In the genomic region with DNA sequence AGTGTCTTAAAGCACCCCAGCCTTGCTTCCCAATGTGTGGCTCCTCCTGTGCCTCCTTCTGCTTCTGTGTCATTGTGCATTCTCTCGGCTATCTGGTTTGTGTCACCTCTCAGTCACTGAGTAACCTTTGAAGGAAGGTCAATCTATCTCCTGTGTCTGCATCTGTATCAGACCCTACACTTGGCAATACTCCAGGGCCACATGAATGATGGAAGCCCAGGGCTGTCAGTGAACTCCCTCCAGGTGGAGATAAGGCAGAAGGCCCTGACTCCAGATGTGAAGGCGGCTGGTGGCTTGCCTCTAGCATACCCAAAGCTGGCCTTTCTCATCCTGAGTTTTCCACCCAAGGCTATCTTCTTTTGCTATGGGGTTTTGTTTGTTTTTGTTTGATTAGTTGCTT, we compare ENCODE assay signal across 40 mouse cellular contexts. TPM values are rescaled to one million over a fixed set of nuclear protein-coding genes. Genes with fewer than 3 reads are reported as not detected.
DNase-seq lines count a peak whose midpoint lies in the region; ATAC-seq and TF ChIP-seq lines count a peak whose summit lies in the region.
"Had no signal": no experiment of that assay in that cellular context is flagged by ENCODE, and none has a peak within 500 bp of the region (broad histone marks: within the 10 kb centered on the region; RNA-seq: fewer than 3 reads in every experiment).

No protein-coding gene starts in this region.

- H3K9me3 ChIP-seq in heart, embryonic 11.5 days (replicated peaks; ENCODE audit: control insufficient read depth, low read length), result no peaks in the 10 kb centered on the region
- no peaks in the 10 kb centered on the region for H3K9me3 ChIP-seq in liver, postnatal 0 days (ENCODE audit: low read length)
- H3K9me3 ChIP-seq in liver, embryonic 11.5 days (ENCODE audit: control insufficient read depth, low read length), result no peaks in the 10 kb centered on the region
- H3K9me3 ChIP-seq: embryonic facial prominence, embryonic 10.5 days; embryonic facial prominence, embryonic 15.5 days; forebrain, embryonic 15.5 days; limb, embryonic 12.5 days; megakaryocyte, embryonic 14.5 days; midbrain, embryonic 15.5 days; neural tube, embryonic 15.5 days had no signal

- no peak overlapping the region for H3K27ac ChIP-seq in heart, embryonic 11.5 days (ENCODE audit: low read depth, low read length)
- H3K27ac ChIP-seq in liver, postnatal 0 days (ENCODE audit: low read depth), result no peak overlapping the region
- H3K27ac ChIP-seq in liver, embryonic 11.5 days (ENCODE audit: low read depth, low read length), result no peak overlapping the region
- H3K27ac ChIP-seq: embryonic facial prominence, embryonic 10.5 days; embryonic facial prominence, embryonic 15.5 days; forebrain, embryonic 15.5 days; hindbrain, postnatal 0 days; kidney, postnatal 0 days; limb, embryonic 12.5 days; midbrain, embryonic 15.5 days; neural tube, embryonic 15.5 days had no signal

- H3K4me1 ChIP-seq in heart, embryonic 11.5 days (ENCODE audit: control insufficient read depth, insufficient read depth, low read length), result peaks cover 5% of the 10 kb centered on the region
- no peaks in the 10 kb centered on the region; the same call in 1 of the 2 replicates for H3K4me1 ChIP-seq in liver, postnatal 0 days (ENCODE audit: insufficient read depth)
- no peaks in the 10 kb centered on the region for H3K4me1 ChIP-seq in liver, embryonic 11.5 days (replicated peaks; ENCODE audit: control insufficient read depth, insufficient read depth, low read length)
- H3K4me1 ChIP-seq: embryonic facial prominence, embryonic 10.5 days; forebrain, embryonic 15.5 days; limb, embryonic 12.5 days; midbrain, embryonic 15.5 days; neural tube, embryonic 15.5 days had no signal

- H3K4me3 ChIP-seq in heart, embryonic 11.5 days (ENCODE audit: low read depth, low read length), result no peak overlapping the region
- no peak overlapping the region for H3K4me3 ChIP-seq in liver, postnatal 0 days (ENCODE audit: low read depth, low read length)
- H3K4me3 ChIP-seq in liver, embryonic 11.5 days (ENCODE audit: low read depth, low read length), result no peak overlapping the region
- H3K4me3 ChIP-seq: embryonic facial prominence, embryonic 10.5 days; embryonic facial prominence, embryonic 15.5 days; forebrain, embryonic 15.5 days; limb, embryonic 12.5 days; megakaryocyte, embryonic 14.5 days; midbrain, embryonic 15.5 days; neural tube, embryonic 15.5 days had no signal

- H3K27me3 ChIP-seq in heart, embryonic 11.5 days (ENCODE audit: control insufficient read depth, insufficient read depth, low read length), result peaks cover 10% of the 10 kb centered on the region
- H3K27me3 ChIP-seq in liver, postnatal 0 days (ENCODE audit: insufficient read depth, low read length), result peaks cover 7% of the 10 kb centered on the region
- peaks cover 9% of the 10 kb centered on the region for H3K27me3 ChIP-seq in liver, embryonic 11.5 days (replicated peaks; ENCODE audit: control insufficient read depth, insufficient read depth, low read length)

- no peak overlapping the region for H3K9ac ChIP-seq in heart, embryonic 11.5 days (ENCODE audit: low read depth, low read length)
- no peak overlapping the region for H3K9ac ChIP-seq in liver, postnatal 0 days (replicated peaks)
- no peak overlapping the region for H3K9ac ChIP-seq in liver, embryonic 11.5 days (ENCODE audit: low read depth, low read length)
- H3K9ac ChIP-seq: embryonic facial prominence, embryonic 15.5 days; forebrain, embryonic 15.5 days; limb, embryonic 12.5 days; midbrain, embryonic 15.5 days; neural tube, embryonic 15.5 days had no signal

- intact Hi-C loops in heart, postnatal 14 days (cut with DNase I), result no loop called here

- no peak for TF ChIP-seq CTCF in liver, postnatal 0 days (IDR thresholded peaks at IDR 0.05; ENCODE audit: low read depth)

- H3K4me2 ChIP-seq in heart, embryonic 11.5 days, result no peak overlapping the region
- no peak overlapping the region for H3K4me2 ChIP-seq in liver, postnatal 0 days (ENCODE audit: low read depth, low read length)
- H3K4me2 ChIP-seq in liver, embryonic 11.5 days, result no peak overlapping the region
- H3K4me2 ChIP-seq: embryonic facial prominence, embryonic 15.5 days; forebrain, embryonic 15.5 days; limb, embryonic 12.5 days; midbrain, embryonic 15.5 days; neural tube, embryonic 15.5 days had no signal

- no peak for DNase-seq in heart, postnatal 14 days
- no peak for DNase-seq in liver, postnatal 0 days
- DNase-seq in liver, embryonic 11.5 days (ENCODE audit: low spot score), result no peak
- no peak for DNase-seq in left cerebral cortex, adult 8-10 months (ENCODE audit: low spot score in 2 of 2)
- DNase-seq: adrenal gland, postnatal 36 days; B cell, adult 2 months; cerebellum, adult 2 months; cerebellum, postnatal 14 days; gastrocnemius, postnatal 25 days; kidney, adult 8-10 months; layer of hippocampus, adult 9-11 months; lung, postnatal 36 days; retina, postnatal 1 day; right cerebral cortex, postnatal 14 days; thymus, postnatal 4 days had no signal

- WGBS in heart, embryonic 11.5 days (ENCODE audit: insufficient replicate concordance), result 4% methylated on average over 2 of the region's 2 CpGs
- WGBS in liver, postnatal 0 days (ENCODE audit: insufficient replicate concordance), result 35% methylated on average over 2 of the region's 2 CpGs
- WGBS in liver, embryonic 11.5 days, result 36% methylated on average over 2 of the region's 2 CpGs

- no peaks in the 10 kb centered on the region for H3K36me3 ChIP-seq in heart, embryonic 11.5 days (ENCODE audit: control insufficient read depth, insufficient read depth, low read length)
- peaks cover 15% of the 10 kb centered on the region for H3K36me3 ChIP-seq in liver, postnatal 0 days (replicated peaks; ENCODE audit: insufficient read depth, low read length)
- no peaks in the 10 kb centered on the region for H3K36me3 ChIP-seq in liver, embryonic 11.5 days (ENCODE audit: control insufficient read depth, insufficient read depth, low read length)
- H3K36me3 ChIP-seq: embryonic facial prominence, embryonic 10.5 days; embryonic facial prominence, embryonic 15.5 days; forebrain, embryonic 15.5 days; limb, embryonic 12.5 days; midbrain, embryonic 15.5 days; neural tube, embryonic 15.5 days had no signal

- peak; percentile 69 for ATAC-seq in heart, embryonic 11.5 days (replicated peaks; ENCODE audit: insufficient number of reproducible peaks, low FRiP score, low TSS enrichment)
- ATAC-seq in liver, postnatal 0 days, result peak; percentile 35; the same call in 1 of the 2 replicates
- ATAC-seq in liver, embryonic 11.5 days (replicated peaks; ENCODE audit: low FRiP score), result no peak
- peak; percentile 74 for ATAC-seq in erythroid progenitor cell, adult 5-6 weeks (replicated peaks; ENCODE audit: low FRiP score, poor library complexity, severe bottlenecking)
- ATAC-seq in inflammation-experienced regulatory T-cells, adult 6 months, result no peak
- ATAC-seq: forebrain, embryonic 15.5 days; hindbrain, postnatal 0 days; intestine, embryonic 16.5 days; midbrain, embryonic 15.5 days had no signal

- no peak for TF ChIP-seq EP300 in liver, postnatal 0 days (IDR thresholded peaks at IDR 0.05; ENCODE audit: low read depth)

RNA-seq across cellular contexts. Expression of gene Fbxo39, which starts 5.3 kb away (rescaled TPM):
- polyA plus RNA-seq in heart, embryonic 11.5 days (2014; fragmentation: Nextera tagmentation; extraction: Ambion mirVana), result not detected in 2 replicates
- total RNA-seq in heart, postnatal 14 days (2021), result not detected
- polyA plus RNA-seq in liver, postnatal 0 days (2015; fragmentation: Nextera tagmentation; extraction: Ambion mirVana), result not detected in 2 replicates
- not detected in 2 replicates for polyA plus RNA-seq in liver, embryonic 11.5 days (2014; fragmentation: Nextera tagmentation; extraction: Ambion mirVana)
- total RNA-seq in erythroid progenitor cell, adult 5-6 weeks (2015; ENCODE audit: low replicate concordance), result not detected in 2 replicates
- not detected in 2 replicates for total RNA-seq in erythroid progenitor cell, adult 5-6 weeks (2017; ENCODE audit: low replicate concordance)
- total RNA-seq in left cerebral cortex, adult 8-10 months (2022), result not detected
- not detected for polyA plus RNA-seq in inflammation-experienced regulatory T-cells, adult 6 months (2017; shearing (Covaris generic))
- total RNA-seq: adrenal gland, postnatal 36 days; gastrocnemius, adult 18-20 months; gastrocnemius, postnatal 25 days; heart, adult 18-20 months; left cerebral cortex, postnatal 25 days; liver, adult 2 months had no signal
- polyA plus RNA-seq: brain, embryonic 14.5 days; cerebellum, adult 2 months; embryonic facial prominence, embryonic 10.5 days; embryonic facial prominence, embryonic 15.5 days; forebrain, embryonic 15.5 days; hindbrain, embryonic 11.5 days; hindbrain, postnatal 0 days; intestine, embryonic 16.5 days; kidney, postnatal 0 days; large intestine, adult 2 months; limb, embryonic 12.5 days; liver, adult 2 months; liver, embryonic 16.5 days; lung, embryonic 16.5 days; midbrain, embryonic 15.5 days; neural tube, embryonic 15.5 days; small intestine, adult 2 months; stomach, embryonic 14.5 days had no signal

RNA-seq across cellular contexts. Expression of gene Xaf1, which starts 7.6 kb away (rescaled TPM):
- 2.3 and 2.4 TPM in 2 replicates for polyA plus RNA-seq in heart, embryonic 11.5 days (2014; fragmentation: Nextera tagmentation; extraction: Ambion mirVana)
- 10 to 100 TPM in 1 of 2 experiments, 1 to 10 TPM in 1; 8.9 to 10.7 TPM for total RNA-seq in heart, postnatal 14 days (2021)
- polyA plus RNA-seq in liver, postnatal 0 days (2015; fragmentation: Nextera tagmentation; extraction: Ambion mirVana), result 11.7 and 13.1 TPM in 2 replicates
- polyA plus RNA-seq in liver, embryonic 11.5 days (2014; fragmentation: Nextera tagmentation; extraction: Ambion mirVana), result 2.7 and 2.8 TPM in 2 replicates
- total RNA-seq in erythroid progenitor cell, adult 5-6 weeks (2015; ENCODE audit: low replicate concordance), result 13.0 and 74.6 TPM in 2 replicates
- total RNA-seq in erythroid progenitor cell, adult 5-6 weeks (2017; ENCODE audit: low replicate concordance), result 18.9 and 26.5 TPM in 2 replicates
- total RNA-seq in left cerebral cortex, adult 8-10 months (2022), result 10 to 100 TPM in 2 of 4 experiments, 1 to 10 TPM in 2; 5.6 to 11.8 (median 10.1) TPM
- polyA plus RNA-seq in inflammation-experienced regulatory T-cells, adult 6 months (2017; shearing (Covaris generic)), result 100 to 1,000 TPM in 1 of 3 experiments, 10 to 100 TPM in 2; 45.3 to 118 (median 50.4) TPM

RNA-seq across cellular contexts. Expression of gene Slc13a5, which starts 42.0 kb away (rescaled TPM):
- polyA plus RNA-seq in heart, embryonic 11.5 days (2014; fragmentation: Nextera tagmentation; extraction: Ambion mirVana), result 0.24 and 0.58 TPM in 2 replicates
- not detected for total RNA-seq in heart, postnatal 14 days (2021)
- not detected in 2 replicates for polyA plus RNA-seq in liver, postnatal 0 days (2015; fragmentation: Nextera tagmentation; extraction: Ambion mirVana)
- polyA plus RNA-seq in liver, embryonic 11.5 days (2014; fragmentation: Nextera tagmentation; extraction: Ambion mirVana), result not detected in 2 replicates
- not detected in 2 replicates for total RNA-seq in erythroid progenitor cell, adult 5-6 weeks (2015; ENCODE audit: low replicate concordance)
- not detected in 2 replicates for total RNA-seq in erythroid progenitor cell, adult 5-6 weeks (2017; ENCODE audit: low replicate concordance)
- 10 to 100 TPM; 15.6 to 18.8 (median 17.2) TPM for total RNA-seq in left cerebral cortex, adult 8-10 months (2022)
- not detected for polyA plus RNA-seq in inflammation-experienced regulatory T-cells, adult 6 months (2017; shearing (Covaris generic))
- total RNA-seq: gastrocnemius, adult 18-20 months; heart, adult 18-20 months had no signal
- polyA plus RNA-seq: limb, embryonic 12.5 days; liver, embryonic 16.5 days; small intestine, adult 2 months; thymus, postnatal 0 days had no signal

RNA-seq across cellular contexts. Expression of gene Tekt1, which starts 53.3 kb away (rescaled TPM):
- polyA plus RNA-seq in heart, embryonic 11.5 days (2014; fragmentation: Nextera tagmentation; extraction: Ambion mirVana), result 0.52 and 0.99 TPM in 2 replicates
- under 1 TPM in 1 of 2 experiments, not detected in 1; 0.26 TPM for total RNA-seq in heart, postnatal 14 days (2021)
- 0.07 TPM in 1 of 2 replicates, not detected in the other for polyA plus RNA-seq in liver, postnatal 0 days (2015; fragmentation: Nextera tagmentation; extraction: Ambion mirVana)
- polyA plus RNA-seq in liver, embryonic 11.5 days (2014; fragmentation: Nextera tagmentation; extraction: Ambion mirVana), result 1.1 and 1.3 TPM in 2 replicates
- total RNA-seq in erythroid progenitor cell, adult 5-6 weeks (2015; ENCODE audit: low replicate concordance), result not detected in 2 replicates
- total RNA-seq in erythroid progenitor cell, adult 5-6 weeks (2017; ENCODE audit: low replicate concordance), result not detected in 2 replicates
- 1 to 10 TPM; 1.3 to 3.5 (median 2.5) TPM for total RNA-seq in left cerebral cortex, adult 8-10 months (2022)
- not detected for polyA plus RNA-seq in inflammation-experienced regulatory T-cells, adult 6 months (2017; shearing (Covaris generic))
- total RNA-seq: liver, adult 2 months had no signal
- polyA plus RNA-seq: large intestine, adult 2 months; liver, adult 2 months; liver, embryonic 16.5 days; small intestine, adult 2 months had no signal

Comparison
In these comparisons a context has a peak if more than half of its experiments do, and no peak if none do; other contexts are left out.
1. ATAC-seq: peak in heart, embryonic 11.5 days (single experiment), liver, postnatal 0 days (single experiment) and erythroid progenitor cell, adult 5-6 weeks (single experiment); none in liver, embryonic 11.5 days (single experiment) and inflammation-experienced regulatory T-cells, adult 6 months (single experiment).